ENCODE assay signal across 11 mouse cellular contexts in the genomic region with DNA sequence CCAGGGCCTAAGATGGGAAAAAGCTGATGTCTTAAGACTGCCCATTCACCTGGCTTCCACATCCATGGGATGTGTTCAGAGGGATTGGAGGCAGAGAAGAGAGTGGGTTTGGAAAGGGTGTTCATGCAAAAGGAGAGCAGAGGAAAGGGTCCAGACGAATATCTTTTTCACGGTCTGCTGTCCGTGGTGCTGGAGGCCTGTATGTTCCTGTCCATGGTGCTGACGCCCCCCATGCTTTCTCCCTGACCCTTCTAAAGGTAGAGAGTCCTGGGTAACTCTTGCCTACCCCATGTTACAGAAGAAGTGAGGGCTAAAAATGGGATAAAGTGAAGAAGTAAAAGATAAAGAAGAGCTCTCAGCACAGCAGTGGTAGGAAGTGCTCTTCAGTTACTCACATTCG. TPM values are rescaled to one million over a fixed set of nuclear protein-coding genes. Genes with fewer than 3 reads are reported as not detected.
DNase-seq lines count a peak whose midpoint lies in the region; ATAC-seq and TF ChIP-seq lines count a peak whose summit lies in the region.
"Had no signal": no experiment of that assay in that cellular context is flagged by ENCODE, and none has a peak within 500 bp of the region (broad histone marks: within the 10 kb centered on the region; RNA-seq: fewer than 3 reads in every experiment).

No protein-coding gene starts in this region.

- no peaks in the 10 kb centered on the region for H3K9me3 ChIP-seq in kidney, embryonic 14.5 days (ENCODE audit: control insufficient read depth, low read length)
- H3K9me3 ChIP-seq: neural tube, embryonic 13.5 days had no signal

- no peaks in the 10 kb centered on the region for H3K36me3 ChIP-seq in kidney, adult 2 months (ENCODE audit: control insufficient read depth, insufficient read depth, low read length)
- H3K36me3 ChIP-seq in kidney, embryonic 14.5 days (ENCODE audit: control insufficient read depth, insufficient read depth, low read length): no peaks in the 10 kb centered on the region
- H3K36me3 ChIP-seq in C2C12 (ENCODE audit: control insufficient read depth, insufficient read depth): no peaks in the 10 kb centered on the region

- H3K9ac ChIP-seq in kidney, embryonic 14.5 days (ENCODE audit: low read depth, low read length): no peak overlapping the region
- H3K9ac ChIP-seq: neural tube, embryonic 13.5 days had no signal

- H3K79me3 ChIP-seq in C2C12 (ENCODE audit: low read depth): no peaks in the 10 kb centered on the region

- ATAC-seq in kidney, embryonic 14.5 days (ENCODE audit: low FRiP score, low TSS enrichment): no peak

- H3K27ac ChIP-seq in kidney, adult 2 months (ENCODE audit: insufficient read depth, low read depth, low read length): no peak overlapping the region
- no peak overlapping the region for H3K27ac ChIP-seq in kidney, embryonic 14.5 days (ENCODE audit: low read depth, low read length)
- H3K27ac ChIP-seq: neural tube, embryonic 13.5 days had no signal

- no peak for TF ChIP-seq POLR2A in kidney, adult 2 months (IDR thresholded peaks at IDR 0.05; ENCODE audit: low read depth, low read length)

- H3K4me2 ChIP-seq in kidney, embryonic 14.5 days (replicated peaks; ENCODE audit: low read depth, low read length): no peak overlapping the region
- H3K4me2 ChIP-seq: neural tube, embryonic 13.5 days had no signal

- H3K79me2 ChIP-seq in C2C12 (ENCODE audit: control insufficient read depth, insufficient read depth): no peaks in the 10 kb centered on the region

- no peak overlapping the region for H3K4me3 ChIP-seq in kidney, adult 2 months (ENCODE audit: insufficient read depth, low read depth, low read length)
- no peak overlapping the region for H3K4me3 ChIP-seq in kidney, embryonic 14.5 days (ENCODE audit: low read length)
- H3K4me3 ChIP-seq in C2C12 (ENCODE audit: insufficient read depth, poor library complexity, severe bottlenecking): no peak overlapping the region
- H3K4me3 ChIP-seq: neural tube, embryonic 13.5 days had no signal

- H3ac ChIP-seq in C2C12 (ENCODE audit: control insufficient read depth, insufficient read length, low read depth): no peak overlapping the region

- no peaks in the 10 kb centered on the region for H3K27me3 ChIP-seq in kidney, adult 2 months (replicated peaks; ENCODE audit: control insufficient read depth, insufficient read depth, low read length)
- no peaks in the 10 kb centered on the region for H3K27me3 ChIP-seq in kidney, embryonic 14.5 days (ENCODE audit: control insufficient read depth, insufficient read depth, low read length)
- no peaks in the 10 kb centered on the region for H3K27me3 ChIP-seq in C2C12 (ENCODE audit: control insufficient read depth, insufficient read depth, insufficient read length)
- H3K27me3 ChIP-seq: neural tube, embryonic 13.5 days had no signal

- no peaks in the 10 kb centered on the region for H3K4me1 ChIP-seq in kidney, adult 2 months (ENCODE audit: control insufficient read depth, insufficient read depth, low read length)
- H3K4me1 ChIP-seq in kidney, embryonic 14.5 days (ENCODE audit: control insufficient read depth, insufficient read depth, low read length): no peaks in the 10 kb centered on the region

- TF ChIP-seq CTCF in kidney, adult 2 months (conservative IDR thresholded peaks at IDR 0.05; ENCODE audit: insufficient read depth, insufficient read length, low read depth, low read length): no peak
- no peak for TF ChIP-seq CTCF in C2C12 (IDR thresholded peaks at IDR 0.05; ENCODE audit: control insufficient read depth, insufficient read depth, insufficient read length)

- peak; percentile 5 for DNase-seq in kidney, adult 2 months
- DNase-seq in adrenal gland, postnatal 36 days: peak; percentile 23 to 29
- DNase-seq in lung, postnatal 4 days: peak; percentile 25
- no peak for DNase-seq in cerebellum, postnatal 36 days
- no peak for DNase-seq in cerebellum, adult 11-12 months
- no peak for DNase-seq in spleen, adult 12 weeks (ENCODE audit: low spot score)
- DNase-seq: gastrocnemius, postnatal 25 days had no signal

- WGBS in kidney, adult 2 months: 11% methylated on average over 5 of the region's 5 CpGs
- WGBS in kidney, embryonic 14.5 days: 14% methylated on average over 5 of the region's 5 CpGs

TF ChIP-seq in C2C12, 6 proteins besides CTCF, POLR2A, EP300 and RAD21:
- TF ChIP-seq FOSL1 (IDR thresholded peaks at IDR 0.05; ENCODE audit: insufficient read depth, low read length, poor library complexity, severe bottlenecking) (no peak), MYOD1 (IDR thresholded peaks at IDR 0.05; ENCODE audit: control insufficient read depth, insufficient read length, low read depth) (no peak), MAX (IDR thresholded peaks at IDR 0.05) (peak; percentile 63)

RNA-seq across cellular contexts. Expression of gene Avpr2, which starts 22.6 kb away (rescaled TPM):
- 35.3 and 41.0 TPM in 2 replicates for polyA plus RNA-seq in kidney, adult 2 months (2012; rRNA removed)
- 2.3 and 4.4 TPM in 2 replicates for polyA plus RNA-seq in kidney, embryonic 14.5 days (2014; fragmentation: Nextera tagmentation; extraction: Ambion mirVana)
- polyA plus RNA-seq in C2C12 (2012; fragmentation: generic; extraction: Trizol): 0.02 TPM
- not detected for total RNA-seq in adrenal gland, postnatal 36 days (2021)
- total RNA-seq: adrenal gland, adult 18-20 months; gastrocnemius, postnatal 25 days had no signal

RNA-seq across cellular contexts. Expression of gene L1cam, which starts 26.6 kb away (rescaled TPM):
- polyA plus RNA-seq in kidney, adult 2 months (2012; rRNA removed): 26.5 TPM in 2 replicates
- 4.2 and 6.1 TPM in 2 replicates for polyA plus RNA-seq in kidney, embryonic 14.5 days (2014; fragmentation: Nextera tagmentation; extraction: Ambion mirVana)
- 0.55 TPM for polyA plus RNA-seq in C2C12 (2012; fragmentation: generic; extraction: Trizol)
- 10 to 100 TPM in 1 of 2 experiments, 1 to 10 TPM in 1; 9.8 to 10.0 TPM for total RNA-seq in adrenal gland, postnatal 36 days (2021)

RNA-seq across cellular contexts. Expression of gene Pdzd4, which starts 44.6 kb away (rescaled TPM):
- 0.88 and 0.94 TPM in 2 replicates for polyA plus RNA-seq in kidney, adult 2 months (2012; rRNA removed)
- polyA plus RNA-seq in kidney, embryonic 14.5 days (2014; fragmentation: Nextera tagmentation; extraction: Ambion mirVana): 1.1 and 1.9 TPM in 2 replicates
- 0.18 TPM for polyA plus RNA-seq in C2C12 (2012; fragmentation: generic; extraction: Trizol)
- 1 to 10 TPM; 2.9 to 4.4 TPM for total RNA-seq in adrenal gland, postnatal 36 days (2021)

RNA-seq across cellular contexts. Expression of gene Arhgap4, which starts 52.3 kb away (rescaled TPM):
- 8.9 and 15.5 TPM in 2 replicates for polyA plus RNA-seq in kidney, adult 2 months (2012; rRNA removed)
- polyA plus RNA-seq in kidney, embryonic 14.5 days (2014; fragmentation: Nextera tagmentation; extraction: Ambion mirVana): 1.7 and 4.2 TPM in 2 replicates
- 0.23 TPM for polyA plus RNA-seq in C2C12 (2012; fragmentation: generic; extraction: Trizol)
- 1 to 10 TPM; 2.9 to 3.0 TPM for total RNA-seq in adrenal gland, postnatal 36 days (2021)

RNA-seq across cellular contexts. Expression of gene Naa10, which starts 52.4 kb away (rescaled TPM):
- 61.3 and 69.7 TPM in 2 replicates for polyA plus RNA-seq in kidney, adult 2 months (2012; rRNA removed)
- 140 and 168 TPM in 2 replicates for polyA plus RNA-seq in kidney, embryonic 14.5 days (2014; fragmentation: Nextera tagmentation; extraction: Ambion mirVana)
- 165 TPM for polyA plus RNA-seq in C2C12 (2012; fragmentation: generic; extraction: Trizol)
- total RNA-seq in adrenal gland, postnatal 36 days (2021): 10 to 100 TPM; 76.0 to 85.1 TPM

Comparison
In these comparisons a context has a peak if more than half of its experiments do, and no peak if none do; other contexts are left out.
1. DNase-seq: peak in kidney, adult 2 months (single experiment), adrenal gland, postnatal 36 days (2 of 2) and lung, postnatal 4 days (2 of 2); none in cerebellum, postnatal 36 days (0 of 2), cerebellum, adult 11-12 months (single experiment) and spleen, adult 12 weeks (single experiment).